Comparison of ENCODE assay signal across 14 mouse cellular contexts in genomic region chr4:32668291-32668690, GRCm38 (mm10). TPM values are rescaled to one million over a fixed set of nuclear protein-coding genes. Genes with fewer than 3 reads are reported as not detected.
DNase-seq lines count a peak whose midpoint lies in the region; ATAC-seq and TF ChIP-seq lines count a peak whose summit lies in the region.
"Had no signal": no experiment of that assay in that cellular context is flagged by ENCODE, and none has a peak within 500 bp of the region (broad histone marks: within the 10 kb centered on the region; RNA-seq: fewer than 3 reads in every experiment).

No protein-coding gene starts in this region.

- H3K4me2 ChIP-seq in forebrain, postnatal 0 days (ENCODE audit: low read depth): no peak overlapping the region
- no peak overlapping the region for H3K4me2 ChIP-seq in forebrain, embryonic 12.5 days
- no peak overlapping the region for H3K4me2 ChIP-seq in CH12.LX (ENCODE audit: insufficient read depth, low read depth, poor library complexity, severe bottlenecking)
- H3K4me2 ChIP-seq: heart, embryonic 13.5 days; hindbrain, embryonic 13.5 days; liver, embryonic 13.5 days; neural tube, embryonic 12.5 days had no signal

- no peak overlapping the region for H3K4me3 ChIP-seq in forebrain, postnatal 0 days (ENCODE audit: low read depth, low read length)
- no peak overlapping the region for H3K4me3 ChIP-seq in forebrain, embryonic 12.5 days (replicated peaks)
- no peak overlapping the region for H3K4me3 ChIP-seq in lung, adult 2 months (replicated peaks; ENCODE audit: extremely low read depth, low read depth, low read length)
- H3K4me3 ChIP-seq in CH12.LX (replicated peaks in 1 of 3; ENCODE audit: low read depth in 2 of 3, low read length in 2 of 3, poor library complexity in 1 of 3): no peak overlapping the region
- H3K4me3 ChIP-seq in cortical plate, adult 2 months (ENCODE audit: insufficient read depth, low read length): no peak overlapping the region
- H3K4me3 ChIP-seq: heart, embryonic 13.5 days; hindbrain, embryonic 13.5 days; liver, embryonic 13.5 days; neural tube, embryonic 12.5 days had no signal

- peak; percentile 17 for TF ChIP-seq RAD21 in CH12.LX (IDR thresholded peaks at IDR 0.05; ENCODE audit: low read depth, low read length)

- in situ Hi-C loops in CH12.LX (cut with MboI; ENCODE audit: low pct_ligation_motif_present, low pct_unique_long_range_greater_than_20kb, low sequenced_read_pairs): no loop called here

- peak; percentile 53 for TF ChIP-seq CTCF in forebrain, postnatal 0 days (IDR thresholded peaks at IDR 0.05; ENCODE audit: low read depth)
- TF ChIP-seq CTCF in lung, adult 2 months (IDR thresholded peaks at IDR 0.05; ENCODE audit: insufficient read depth, low read length): peak; percentile 12; the same call in 1 of the 2 replicates
- peak in 1 of 2 experiments; percentile 44; a peak in 2 of 4 replicates for TF ChIP-seq CTCF in CH12.LX (conservative IDR thresholded peaks at IDR 0.05 in 1 of 2, IDR thresholded peaks at IDR 0.05 in 1 of 2; ENCODE audit: low read depth in 2 of 2, low read length in 2 of 2)
- peak; percentile 31 for TF ChIP-seq CTCF in cortical plate, adult 2 months (IDR thresholded peaks at IDR 0.05; ENCODE audit: extremely low read depth, insufficient read depth, low read length)

- dilution Hi-C loops in CH12.LX (cut with MboI; ENCODE audit: extremely low pct_ligation_motif_present, extremely low pct_unique_long_range_greater_than_20kb, low sequenced_read_pairs): no loop called here

- peak; percentile 33 for DNase-seq in forebrain, postnatal 0 days
- DNase-seq in lung, adult 2 months: no peak
- DNase-seq in lung, postnatal 36 days: no peak
- DNase-seq in CH12.LX (ENCODE audit: extremely low read depth): peak; percentile 20
- DNase-seq in kidney, adult 18-20 months: no peak
- DNase-seq: cerebellum, postnatal 14 days; kidney, postnatal 10 days; liver, embryonic 13.5 days had no signal

- ATAC-seq in forebrain, postnatal 0 days: peak; percentile 74
- no peak for ATAC-seq in forebrain, embryonic 12.5 days (ENCODE audit: low FRiP score)
- no peak for ATAC-seq in frontal cortex, adult (ENCODE audit: low TSS enrichment)

- no peak for TF ChIP-seq POLR2A in lung, adult 2 months (IDR thresholded peaks at IDR 0.05; ENCODE audit: borderline replicate concordance, extremely low read depth, low read depth, low read length)
- no peak for TF ChIP-seq POLR2A in CH12.LX (IDR thresholded peaks at IDR 0.05; ENCODE audit: low read depth, low read length)
- no peak for TF ChIP-seq POLR2A in cortical plate, adult 2 months (IDR thresholded peaks at IDR 0.05; ENCODE audit: extremely low read depth, insufficient read depth, low read length)

- peaks cover 80% of the 10 kb centered on the region for H3K36me3 ChIP-seq in forebrain, postnatal 0 days (ENCODE audit: insufficient read depth)
- H3K36me3 ChIP-seq in forebrain, embryonic 12.5 days (replicated peaks): peaks cover 80% of the 10 kb centered on the region
- peaks cover 55 to 94% of the 10 kb centered on the region in 2 experiments for H3K36me3 ChIP-seq in CH12.LX (replicated peaks in 1 of 2; ENCODE audit: control insufficient read depth in 1 of 2, insufficient read depth in 1 of 2, low read length in 1 of 2)

- no peak overlapping the region for H3K27ac ChIP-seq in forebrain, postnatal 0 days (ENCODE audit: low read depth, low read length)
- no peak overlapping the region for H3K27ac ChIP-seq in forebrain, embryonic 12.5 days
- H3K27ac ChIP-seq in CH12.LX (ENCODE audit: insufficient read depth, low read depth): no peak overlapping the region
- no peak overlapping the region for H3K27ac ChIP-seq in cortical plate, adult 2 months (ENCODE audit: insufficient read depth, low read length)
- H3K27ac ChIP-seq: heart, embryonic 13.5 days; hindbrain, embryonic 13.5 days; liver, embryonic 13.5 days; neural tube, embryonic 12.5 days had no signal

- no peak for TF ChIP-seq EP300 in CH12.LX (IDR thresholded peaks at IDR 0.05; ENCODE audit: low read length)

- H3K9ac ChIP-seq in forebrain, postnatal 0 days: no peak overlapping the region
- H3K9ac ChIP-seq in forebrain, embryonic 12.5 days: no peak overlapping the region
- H3K9ac ChIP-seq in CH12.LX (ENCODE audit: insufficient read depth, low read depth): no peak overlapping the region
- H3K9ac ChIP-seq: heart, embryonic 13.5 days; hindbrain, embryonic 13.5 days; liver, embryonic 13.5 days; neural tube, embryonic 12.5 days had no signal

- 89% methylated on average over 1 of the region's 1 CpGs for whole genome bisulfite sequencing in forebrain, postnatal 0 days
- WGBS in forebrain, embryonic 12.5 days: 100% methylated on average over 1 of the region's 1 CpGs
- WGBS in lung, adult 2 months: 87% methylated on average over 1 of the region's 1 CpGs

- peaks cover 21% of the 10 kb centered on the region for H3K79me2 ChIP-seq in CH12.LX (replicated peaks; ENCODE audit: control insufficient read depth, extremely low read depth, insufficient read depth, poor library complexity, severe bottlenecking)

- no peaks in the 10 kb centered on the region for H3K27me3 ChIP-seq in forebrain, postnatal 0 days (ENCODE audit: insufficient read depth, low read length)
- H3K27me3 ChIP-seq in forebrain, embryonic 12.5 days: no peaks in the 10 kb centered on the region
- H3K27me3 ChIP-seq in CH12.LX (replicated peaks): no peaks in the 10 kb centered on the region
- H3K27me3 ChIP-seq: heart, embryonic 13.5 days; hindbrain, embryonic 13.5 days; liver, embryonic 13.5 days; neural tube, embryonic 12.5 days had no signal

- H3K4me1 ChIP-seq in forebrain, postnatal 0 days (ENCODE audit: insufficient read depth): no peaks in the 10 kb centered on the region
- H3K4me1 ChIP-seq in forebrain, embryonic 12.5 days: no peaks in the 10 kb centered on the region
- no peaks in the 10 kb centered on the region for H3K4me1 ChIP-seq in lung, adult 2 months (ENCODE audit: control insufficient read depth, insufficient read depth, low read length)
- H3K4me1 ChIP-seq in CH12.LX (ENCODE audit: control insufficient read depth in 1 of 2, insufficient read depth in 2 of 2): no peaks in the 10 kb centered on the region
- no peaks in the 10 kb centered on the region for H3K4me1 ChIP-seq in cortical plate, adult 2 months (ENCODE audit: control insufficient read depth, insufficient read depth, low read length)
- H3K4me1 ChIP-seq: heart, embryonic 13.5 days; hindbrain, embryonic 13.5 days; liver, embryonic 13.5 days; neural tube, embryonic 12.5 days had no signal

- no peaks in the 10 kb centered on the region for H3K9me3 ChIP-seq in forebrain, postnatal 0 days (ENCODE audit: low read length)
- H3K9me3 ChIP-seq in forebrain, embryonic 12.5 days: no peaks in the 10 kb centered on the region
- H3K9me3 ChIP-seq in CH12.LX (replicated peaks; ENCODE audit: low read length): no peaks in the 10 kb centered on the region
- H3K9me3 ChIP-seq: heart, embryonic 13.5 days; hindbrain, embryonic 13.5 days; liver, embryonic 13.5 days; neural tube, embryonic 12.5 days had no signal

TF ChIP-seq in CH12.LX, 34 proteins besides CTCF, POLR2A, EP300 and RAD21:
- TF ChIP-seq MYC (IDR thresholded peaks at IDR 0.05; ENCODE audit: low read depth, low read length) (no peak), SMC3 (IDR thresholded peaks at IDR 0.05; ENCODE audit: low read depth, low read length) (peak; percentile 24)

RNA-seq across cellular contexts. Expression of gene Mdn1, which starts 11.4 kb away (rescaled TPM):
- 26.9 and 29.8 TPM in 2 replicates for total RNA-seq in forebrain, postnatal 0 days (2014; rRNA removed)
- 3.7 and 5.9 TPM in 2 replicates for polyA plus RNA-seq in forebrain, postnatal 0 days (2015; fragmentation: Nextera tagmentation; extraction: Ambion mirVana)
- 16.4 and 18.6 TPM in 2 replicates for polyA plus RNA-seq in forebrain, embryonic 12.5 days (2016; fragmentation: Nextera tagmentation; extraction: Ambion mirVana)
- 4.1 and 6.0 TPM in 2 replicates for polyA plus RNA-seq in lung, adult 2 months (2012; rRNA removed)
- total RNA-seq in CH12.LX (2012; rRNA removed) (53.5 and 69.4 TPM in 2 replicates), CH12.LX (2014; rRNA removed) (26.0 and 31.1 TPM in 2 replicates)
- polyA plus RNA-seq in CH12.LX (2012; ENCODE audit: insufficient read length, low read depth): 76.7 and 89.5 TPM in 2 replicates
- 33.8 and 37.3 TPM in 2 replicates for polyA plus RNA-seq in cortical plate, adult 2 months (2012; rRNA removed)

RNA-seq across cellular contexts. Expression of gene Casp8ap2, which starts 53.0 kb away (rescaled TPM):
- total RNA-seq in forebrain, postnatal 0 days (2014; rRNA removed): 22.9 and 25.1 TPM in 2 replicates
- polyA plus RNA-seq in forebrain, postnatal 0 days (2015; fragmentation: Nextera tagmentation; extraction: Ambion mirVana): 25.4 and 30.4 TPM in 2 replicates
- 73.3 and 76.3 TPM in 2 replicates for polyA plus RNA-seq in forebrain, embryonic 12.5 days (2016; fragmentation: Nextera tagmentation; extraction: Ambion mirVana)
- 1.7 and 6.7 TPM in 2 replicates for polyA plus RNA-seq in lung, adult 2 months (2012; rRNA removed)
- total RNA-seq in CH12.LX (2012; rRNA removed): 26.3 and 34.1 TPM in 2 replicates
- total RNA-seq in CH12.LX (2014; rRNA removed): 43.4 and 58.6 TPM in 2 replicates
- 27.2 and 30.6 TPM in 2 replicates for polyA plus RNA-seq in CH12.LX (2012; ENCODE audit: insufficient read length, low read depth)
- 4.3 and 5.2 TPM in 2 replicates for polyA plus RNA-seq in cortical plate, adult 2 months (2012; rRNA removed)

Comparison
In these comparisons a context has a peak if more than half of its experiments do, and no peak if none do; other contexts are left out.
1. DNase-seq: peak in forebrain, postnatal 0 days (single experiment) and CH12.LX (single experiment); none in lung, adult 2 months (single experiment), lung, postnatal 36 days (single experiment) and kidney, adult 18-20 months (single experiment).